Mouse (Mus musculus) liver, embryonic 14.5 days (tissue): ENCODE results near the gene Ptgs1.

Experiments used
- CTCF ChIP-seq: IDR thresholded peaks from 2 replicates; pipeline ENCODE4 v1.5.1; 2016; ENCODE audit warnings: antibody characterized with exemption, low read depth, control low read depth
- EP300 ChIP-seq: IDR thresholded peaks from 2 replicates; pipeline ENCODE4 v1.6.1; 2016; ENCODE audit warnings: antibody characterized with exemption, low read depth

GRCm38 (mm10) chr2:36184192-36184591 is 46.0 kb upstream of the Ptgs1 start:
- TF ChIP-seq EP300 (no peak), CTCF (no peak)
